Mouse (Mus musculus): ENCODE data around the gene Mtmr4. TPM values are rescaled to one million over a fixed set of nuclear protein-coding genes. Genes with fewer than 3 reads are reported as not detected.

Mtmr4 gene
- total RNA-seq, 2 experiments from 2014 or later: 72.8 to 89.7 TPM

Other genes starting within 250 kb of the Mtmr4 start
- gene Ppm1e, start 233.1 kb upstream of the Mtmr4 start, total RNA-seq (2021): 100 to 1,000 TPM; 265 to 273 TPM
- gene Rad51c, start 187.2 kb upstream of the Mtmr4 start, total RNA-seq (2021): 1 to 10 TPM; 3.5 to 4.4 TPM
- gene Tex14, start 187.1 kb upstream of the Mtmr4 start, total RNA-seq (2021): under 1 TPM; 0.37 to 0.82 TPM
- not detected for gene Gm11492, start 25.5 kb upstream of the Mtmr4 start, total RNA-seq (2021)
- 100 to 1,000 TPM; 165 to 186 TPM for gene Sept4, start 23.3 kb upstream of the Mtmr4 start, total RNA-seq (2021)
- under 1 TPM; 0.32 to 0.35 TPM for gene Hsf5, start 25.0 kb downstream of the Mtmr4 start, total RNA-seq (2021)
- 1 to 10 TPM; 1.6 to 2.8 TPM for gene Rnf43, start 70.6 kb downstream of the Mtmr4 start, total RNA-seq (2021)
- 10 to 100 TPM; 65.7 to 81.0 TPM for gene Supt4a, start 145.4 kb downstream of the Mtmr4 start, total RNA-seq (2021)
- 100 to 1,000 TPM; 128 to 163 TPM for gene Tspoap1, start 168.4 kb downstream of the Mtmr4 start, total RNA-seq (2021)
- under 1 TPM; 0.14 to 0.17 TPM for gene Mpo, start 201.4 kb downstream of the Mtmr4 start, total RNA-seq (2021)
- gene Lpo, start 236.1 kb downstream of the Mtmr4 start, total RNA-seq (2021): 1 to 10 TPM in 1 of 2 experiments, under 1 TPM in 1; 0.45 to 1.0 TPM

All from layer of hippocampus, postnatal 25 days (tissue).